Mouse (Mus musculus): ENCODE results near the gene Gtpbp1. TPM values are rescaled to one million over a fixed set of nuclear protein-coding genes. Genes with fewer than 3 reads are reported as not detected.

The Gtpbp1 gene
- polyA plus RNA-seq, 1 experiment from 2014 or later = 61.8 TPM

GRCm38 (mm10) chr15:79688268-79688956, 2.2 kb upstream of the Gtpbp1 start:
- peak overlapping the region; percentile 95 for H3K4me3 ChIP-seq (ENCODE audit: low read depth, low read length)
- H3K9me3 ChIP-seq (ENCODE audit: control insufficient read depth, low read length) = no peaks in the 10 kb centered on the region
- peaks cover 63% of the 10 kb centered on the region for H3K4me1 ChIP-seq (replicated peaks; ENCODE audit: control insufficient read depth, insufficient read depth, low read length)
- H3K9ac ChIP-seq (ENCODE audit: low read depth, low read length) = peak overlapping the region; percentile 97
- ATAC-seq (replicated peaks; ENCODE audit: low FRiP score) (no peak), DNase-seq (ENCODE audit: low spot score) (no peak)
- no peaks in the 10 kb centered on the region for H3K27me3 ChIP-seq (replicated peaks; ENCODE audit: control insufficient read depth, insufficient read depth, low read length)
- peak overlapping the region; percentile 97 for H3K4me2 ChIP-seq
- WGBS = 6% methylated on average over 8 of the region's 8 CpGs
- H3K27ac ChIP-seq (ENCODE audit: low read depth, low read length) = peak overlapping the region; percentile 96
- H3K36me3 ChIP-seq (ENCODE audit: control insufficient read depth, insufficient read depth, low read length) = no peaks in the 10 kb centered on the region

- H3K4me3 ChIP-seq (ENCODE audit: low read depth, low read length) = peak overlapping the region; percentile 97
- peaks cover 57% of the 10 kb centered on the region for H3K4me1 ChIP-seq (replicated peaks; ENCODE audit: control insufficient read depth, insufficient read depth, low read length)
- peak overlapping the region; percentile 8; the same call in 1 of the 2 replicates for H3K27ac ChIP-seq (ENCODE audit: low read depth, low read length)
- DNase-seq (ENCODE audit: low spot score) = no peak
- ATAC-seq (replicated peaks; ENCODE audit: low FRiP score) = no peak
- H3K36me3 ChIP-seq (ENCODE audit: control insufficient read depth, insufficient read depth, low read length) = 0 out of 2 replicates have a peak, but pooled peaks cover under 1% of the 10 kb centered on the region
- peak overlapping the region; percentile 91 for H3K4me2 ChIP-seq
- no peaks in the 10 kb centered on the region for H3K27me3 ChIP-seq (replicated peaks; ENCODE audit: control insufficient read depth, insufficient read depth, low read length)
- 15% methylated on average over 24 of the region's 24 CpGs for WGBS
- peak overlapping the region; percentile 7 for H3K9ac ChIP-seq (ENCODE audit: low read depth, low read length)
- no peaks in the 10 kb centered on the region for H3K9me3 ChIP-seq (ENCODE audit: control insufficient read depth, low read length)
These were observed 801 bp upstream of the Gtpbp1 start for GRCm38 (mm10) chr15:79689662-79690425.

GRCm38 (mm10) chr15:79691023-79691508, 421 bp downstream of the Gtpbp1 start:
- Histone ChIP-seq H3K27ac (ENCODE audit: low read depth, low read length) (peak overlapping the region; percentile 89), H3K4me1 (replicated peaks; ENCODE audit: control insufficient read depth, insufficient read depth, low read length) (peaks cover 58% of the 10 kb centered on the region), H3K27me3 (replicated peaks; ENCODE audit: control insufficient read depth, insufficient read depth, low read length) (no peaks in the 10 kb centered on the region), H3K4me2 (peak overlapping the region; percentile 91), H3K4me3 (ENCODE audit: low read depth, low read length) (peak overlapping the region; percentile 97), H3K9ac (ENCODE audit: low read depth, low read length) (peak overlapping the region; percentile 99), H3K9me3 (ENCODE audit: control insufficient read depth, low read length) (no peaks in the 10 kb centered on the region), H3K36me3 (ENCODE audit: control insufficient read depth, insufficient read depth, low read length) (0 out of 2 replicates have a peak, but pooled peaks cover 2% of the 10 kb centered on the region)
- DNase-seq (ENCODE audit: low spot score) (peak; percentile 53), ATAC-seq (replicated peaks; ENCODE audit: low FRiP score) (no peak)
- under 1% methylated on average over 51 of the region's 53 CpGs for WGBS

- no peaks in the 10 kb centered on the region for H3K9me3 ChIP-seq (ENCODE audit: control insufficient read depth, low read length)
- H3K4me1 ChIP-seq (replicated peaks; ENCODE audit: control insufficient read depth, insufficient read depth, low read length) = peaks cover 67% of the 10 kb centered on the region
- H3K36me3 ChIP-seq (ENCODE audit: control insufficient read depth, insufficient read depth, low read length) = peaks cover 2% of the 10 kb centered on the region; the same call in 1 of the 2 replicates
- H3K4me2 ChIP-seq = peak overlapping the region; percentile 91
- H3K9ac ChIP-seq (ENCODE audit: low read depth, low read length) = no peak overlapping the region; the same call in 1 of the 2 replicates
- H3K27me3 ChIP-seq (replicated peaks; ENCODE audit: control insufficient read depth, insufficient read depth, low read length) = no peaks in the 10 kb centered on the region
- H3K4me3 ChIP-seq (ENCODE audit: low read depth, low read length) = peak overlapping the region; percentile 97
- DNase-seq (ENCODE audit: low spot score) = no peak
- ATAC-seq (replicated peaks; ENCODE audit: low FRiP score) = no peak
- H3K27ac ChIP-seq (ENCODE audit: low read depth, low read length) = 0 out of 2 replicates have a peak overlapping the region, but pooled peaks have one; percentile 98
- 82% methylated on average over 5 of the region's 5 CpGs for WGBS
These were observed 1.7 kb downstream of the Gtpbp1 start for GRCm38 (mm10) chr15:79692334-79692733.

GRCm38 (mm10) chr15:79693740-79694139, 3.1 kb downstream of the Gtpbp1 start:
- DNase-seq (ENCODE audit: low spot score) = peak; percentile 40
- Histone ChIP-seq H3K4me1 (replicated peaks; ENCODE audit: control insufficient read depth, insufficient read depth, low read length) (peaks cover 67% of the 10 kb centered on the region), H3K27me3 (replicated peaks; ENCODE audit: control insufficient read depth, insufficient read depth, low read length) (no peaks in the 10 kb centered on the region), H3K9me3 (ENCODE audit: control insufficient read depth, low read length) (no peaks in the 10 kb centered on the region), H3K27ac (ENCODE audit: low read depth, low read length) (peak overlapping the region; percentile 98), H3K36me3 (ENCODE audit: control insufficient read depth, insufficient read depth, low read length) (peaks cover 5% of the 10 kb centered on the region; the same call in 1 of the 2 replicates), H3K4me3 (ENCODE audit: low read depth, low read length) (peak overlapping the region; percentile 97), H3K4me2 (peak overlapping the region; percentile 91), H3K9ac (ENCODE audit: low read depth, low read length) (peak overlapping the region; percentile 64)
- no peak for ATAC-seq (replicated peaks; ENCODE audit: low FRiP score)
- 46% methylated on average over 11 of the region's 11 CpGs for WGBS

GRCm38 (mm10) chr15:79694512-79694911, 3.9 kb downstream of the Gtpbp1 start:
- Histone ChIP-seq H3K27me3 (replicated peaks; ENCODE audit: control insufficient read depth, insufficient read depth, low read length) (no peaks in the 10 kb centered on the region), H3K4me3 (ENCODE audit: low read depth, low read length) (peak overlapping the region; percentile 97), H3K36me3 (ENCODE audit: control insufficient read depth, insufficient read depth, low read length) (peaks cover 9% of the 10 kb centered on the region; the same call in 1 of the 2 replicates), H3K4me2 (peak overlapping the region; percentile 91), H3K9me3 (ENCODE audit: control insufficient read depth, low read length) (no peaks in the 10 kb centered on the region), H3K4me1 (replicated peaks; ENCODE audit: control insufficient read depth, insufficient read depth, low read length) (peaks cover 61% of the 10 kb centered on the region), H3K9ac (ENCODE audit: low read depth, low read length) (peak overlapping the region; percentile 64), H3K27ac (ENCODE audit: low read depth, low read length) (peak overlapping the region; percentile 98)
- ATAC-seq (replicated peaks; ENCODE audit: low FRiP score) = peak; percentile 47
- WGBS = 52% methylated on average over 4 of the region's 4 CpGs
- peak; percentile 46 for DNase-seq (ENCODE audit: low spot score)

GRCm38 (mm10) chr15:79695516-79695915, 4.9 kb downstream of the Gtpbp1 start:
- no peak for DNase-seq (ENCODE audit: low spot score)
- Histone ChIP-seq H3K4me3 (ENCODE audit: low read depth, low read length) (peak overlapping the region; percentile 97), H3K4me2 (peak overlapping the region; percentile 91), H3K9me3 (ENCODE audit: control insufficient read depth, low read length) (no peaks in the 10 kb centered on the region), H3K4me1 (replicated peaks; ENCODE audit: control insufficient read depth, insufficient read depth, low read length) (peaks cover 59% of the 10 kb centered on the region), H3K9ac (ENCODE audit: low read depth, low read length) (peak overlapping the region; percentile 58; the same call in 1 of the 2 replicates), H3K27ac (ENCODE audit: low read depth, low read length) (peak overlapping the region; percentile 98), H3K36me3 (ENCODE audit: control insufficient read depth, insufficient read depth, low read length) (peaks cover 9% of the 10 kb centered on the region; the same call in 1 of the 2 replicates), H3K27me3 (replicated peaks; ENCODE audit: control insufficient read depth, insufficient read depth, low read length) (no peaks in the 10 kb centered on the region)
- ATAC-seq (replicated peaks; ENCODE audit: low FRiP score) = peak; percentile 76
- WGBS = 21% methylated on average over 3 of the region's 3 CpGs

GRCm38 (mm10) chr15:79696508-79696907, 5.9 kb downstream of the Gtpbp1 start:
- H3K27ac ChIP-seq (ENCODE audit: low read depth, low read length) = no peak overlapping the region; the same call in 1 of the 2 replicates
- peaks cover 58% of the 10 kb centered on the region for H3K4me1 ChIP-seq (replicated peaks; ENCODE audit: control insufficient read depth, insufficient read depth, low read length)
- H3K9ac ChIP-seq (ENCODE audit: low read depth, low read length) = no peak overlapping the region
- H3K36me3 ChIP-seq (ENCODE audit: control insufficient read depth, insufficient read depth, low read length) = peaks cover 9% of the 10 kb centered on the region; the same call in 1 of the 2 replicates
- H3K4me2 ChIP-seq = peak overlapping the region; percentile 91
- H3K4me3 ChIP-seq (ENCODE audit: low read depth, low read length) = no peak overlapping the region
- ATAC-seq (replicated peaks; ENCODE audit: low FRiP score) (no peak), DNase-seq (ENCODE audit: low spot score) (no peak)
- WGBS = 88% methylated on average over 2 of the region's 2 CpGs
- no peaks in the 10 kb centered on the region for H3K9me3 ChIP-seq (ENCODE audit: control insufficient read depth, low read length)
- no peaks in the 10 kb centered on the region for H3K27me3 ChIP-seq (replicated peaks; ENCODE audit: control insufficient read depth, insufficient read depth, low read length)
